Mouse (Mus musculus): ENCODE results near the gene Fgf22. TPM values are rescaled to one million over a fixed set of nuclear protein-coding genes. Genes with fewer than 3 reads are reported as not detected.
A peak's percentile ranks its signal among the peaks of the same experiment; 100 is the strongest.
"Not testable (repeated sequence)": the region's sequence is repeated elsewhere in the genome, so short reads cannot be mapped to it uniquely, and the experiment has no call there.

The Fgf22 gene
- polyA plus RNA-seq, 1 experiment: not detected

GRCm38 (mm10) chr10:79743650-79744365 is 11.1 kb upstream of the Fgf22 start:
- 90% methylated on average over 15 of the region's 15 CpGs for WGBS
- peaks cover 39% of the 10 kb centered on the region for H3K36me3 ChIP-seq (ENCODE audit: control insufficient read depth, insufficient read depth, low read length)
- peaks cover 2% of the 10 kb centered on the region; the same call in 1 of the 2 replicates for H3K4me1 ChIP-seq (ENCODE audit: control insufficient read depth, insufficient read depth, insufficient read length, low read length)
- no peak overlapping the region for H3K4me3 ChIP-seq (ENCODE audit: low read depth, low read length)
- no peak for TF ChIP-seq POLR2A (IDR thresholded peaks at IDR 0.05; ENCODE audit: low read depth, low read length)
- TF ChIP-seq CTCF (IDR thresholded peaks at IDR 0.05; ENCODE audit: extremely low read depth, insufficient read length, insufficient replicate concordance, low read depth, low read length): no peak
- H3K27me3 ChIP-seq (ENCODE audit: control insufficient read depth, insufficient read depth, low read length): no peaks in the 10 kb centered on the region
- H3K27ac ChIP-seq (ENCODE audit: insufficient read depth, low read depth, low read length): no peak overlapping the region

GRCm38 (mm10) chr10:79745411-79745810 is 9.5 kb upstream of the Fgf22 start:
- Histone ChIP-seq H3K4me3 (ENCODE audit: low read depth, low read length) (no peak overlapping the region), H3K27ac (ENCODE audit: insufficient read depth, low read depth, low read length) (no peak overlapping the region)
- WGBS: 71% methylated on average over 3 of the region's 3 CpGs

GRCm38 (mm10) chr10:79745898-79746773 is 8.7 kb upstream of the Fgf22 start, which contains the start of gene Polrmt:
Gene Polrmt, minus strand, starts transcription at chr10:79746581.
- Histone ChIP-seq H3K4me1 (ENCODE audit: control insufficient read depth, insufficient read depth, insufficient read length, low read length) (peaks cover 2% of the 10 kb centered on the region; the same call in 1 of the 2 replicates), H3K36me3 (ENCODE audit: control insufficient read depth, insufficient read depth, low read length) (peaks cover 16% of the 10 kb centered on the region), H3K27me3 (ENCODE audit: control insufficient read depth, insufficient read depth, low read length) (no peaks in the 10 kb centered on the region), H3K27ac (ENCODE audit: insufficient read depth, low read depth, low read length) (0 out of 2 replicates have a peak within 1 kb of the TSS, but pooled peaks have one; percentile 2), H3K4me3 (ENCODE audit: low read depth, low read length) (peak within 1 kb of the TSS; percentile 78)
- whole genome bisulfite sequencing: 2% methylated on average over 38 of the region's 38 CpGs
- peak; percentile 54; the same call in 1 of the 2 replicates for TF ChIP-seq POLR2A (IDR thresholded peaks at IDR 0.05; ENCODE audit: low read depth, low read length)
- TF ChIP-seq CTCF (IDR thresholded peaks at IDR 0.05; ENCODE audit: extremely low read depth, insufficient read length, insufficient replicate concordance, low read depth, low read length): 0 out of 2 replicates have a peak, but pooled peaks have one; percentile 32

More at GRCm38 (mm10) chr10:79745411-79745810, 9.5 kb upstream of the Fgf22 start:
- H3K36me3 ChIP-seq (ENCODE audit: control insufficient read depth, insufficient read depth, low read length): peaks cover 23% of the 10 kb centered on the region
- no peaks in the 10 kb centered on the region for H3K27me3 ChIP-seq (ENCODE audit: control insufficient read depth, insufficient read depth, low read length)
- H3K4me1 ChIP-seq (ENCODE audit: control insufficient read depth, insufficient read depth, insufficient read length, low read length): peaks cover 2% of the 10 kb centered on the region; the same call in 1 of the 2 replicates
- no peak for TF ChIP-seq POLR2A (IDR thresholded peaks at IDR 0.05; ENCODE audit: low read depth, low read length)

- 16% methylated on average over 6 of the region's 6 CpGs for WGBS
- Histone ChIP-seq H3K4me3 (ENCODE audit: low read depth, low read length) (no peak overlapping the region), H3K27me3 (ENCODE audit: control insufficient read depth, insufficient read depth, low read length) (no peaks in the 10 kb centered on the region), H3K4me1 (ENCODE audit: control insufficient read depth, insufficient read depth, insufficient read length, low read length) (peaks cover 2% of the 10 kb centered on the region; the same call in 1 of the 2 replicates), H3K27ac (ENCODE audit: insufficient read depth, low read depth, low read length) (no peak overlapping the region), H3K36me3 (ENCODE audit: control insufficient read depth, insufficient read depth, low read length) (peaks cover 11% of the 10 kb centered on the region)
- TF ChIP-seq POLR2A (IDR thresholded peaks at IDR 0.05; ENCODE audit: low read depth, low read length): no peak
- no peak for TF ChIP-seq CTCF (IDR thresholded peaks at IDR 0.05; ENCODE audit: extremely low read depth, insufficient read length, insufficient replicate concordance, low read depth, low read length)
Observed at GRCm38 (mm10) chr10:79746774-79747151, 8.1 kb upstream of the Fgf22 start.

GRCm38 (mm10) chr10:79748496-79748895 is 6.4 kb upstream of the Fgf22 start:
- H3K27me3 ChIP-seq (ENCODE audit: control insufficient read depth, insufficient read depth, low read length): no peaks in the 10 kb centered on the region
- WGBS: 70% methylated on average over 6 of the region's 6 CpGs
- TF ChIP-seq CTCF (IDR thresholded peaks at IDR 0.05; ENCODE audit: extremely low read depth, insufficient read length, insufficient replicate concordance, low read depth, low read length) (no peak), POLR2A (IDR thresholded peaks at IDR 0.05; ENCODE audit: low read depth, low read length) (no peak)
- no peak overlapping the region for H3K27ac ChIP-seq (ENCODE audit: insufficient read depth, low read depth, low read length)
- no peak overlapping the region for H3K4me3 ChIP-seq (ENCODE audit: low read depth, low read length)
- H3K36me3 ChIP-seq (ENCODE audit: control insufficient read depth, insufficient read depth, low read length): no peaks in the 10 kb centered on the region
- peaks cover 2% of the 10 kb centered on the region; the same call in 1 of the 2 replicates for H3K4me1 ChIP-seq (ENCODE audit: control insufficient read depth, insufficient read depth, insufficient read length, low read length)

- H3K4me3 ChIP-seq (ENCODE audit: low read depth, low read length): no peak overlapping the region
- no peaks in the 10 kb centered on the region for H3K27me3 ChIP-seq (ENCODE audit: control insufficient read depth, insufficient read depth, low read length)
- H3K4me1 ChIP-seq (ENCODE audit: control insufficient read depth, insufficient read depth, insufficient read length, low read length): peaks cover 3% of the 10 kb centered on the region
- no peak overlapping the region for H3K27ac ChIP-seq (ENCODE audit: insufficient read depth, low read depth, low read length)
- 89% methylated on average over 3 of the region's 3 CpGs for WGBS
- no peak for TF ChIP-seq POLR2A (IDR thresholded peaks at IDR 0.05; ENCODE audit: low read depth, low read length)
- TF ChIP-seq CTCF (IDR thresholded peaks at IDR 0.05; ENCODE audit: extremely low read depth, insufficient read length, insufficient replicate concordance, low read depth, low read length): no peak
- H3K36me3 ChIP-seq (ENCODE audit: control insufficient read depth, insufficient read depth, low read length): peaks cover 29% of the 10 kb centered on the region
Observed at GRCm38 (mm10) chr10:79755854-79756253, 978 bp downstream of the Fgf22 start.

GRCm38 (mm10) chr10:79756660-79757059 is 1.8 kb downstream of the Fgf22 start:
- Histone ChIP-seq H3K4me3 (ENCODE audit: low read depth, low read length) (no peak overlapping the region), H3K27me3 (ENCODE audit: control insufficient read depth, insufficient read depth, low read length) (no peaks in the 10 kb centered on the region), H3K27ac (ENCODE audit: insufficient read depth, low read depth, low read length) (no peak overlapping the region), H3K4me1 (ENCODE audit: control insufficient read depth, insufficient read depth, insufficient read length, low read length) (peaks cover 3% of the 10 kb centered on the region), H3K36me3 (ENCODE audit: control insufficient read depth, insufficient read depth, low read length) (peaks cover 37% of the 10 kb centered on the region)
- 88% methylated on average over 24 of the region's 24 CpGs for WGBS
- TF ChIP-seq CTCF (IDR thresholded peaks at IDR 0.05; ENCODE audit: extremely low read depth, insufficient read length, insufficient replicate concordance, low read depth, low read length) (no peak), POLR2A (IDR thresholded peaks at IDR 0.05; ENCODE audit: low read depth, low read length) (no peak)

- 85% methylated on average over 1 of the region's 1 CpGs for WGBS
- H3K36me3 ChIP-seq (ENCODE audit: control insufficient read depth, insufficient read depth, low read length): peaks cover 46% of the 10 kb centered on the region
Observed at GRCm38 (mm10) chr10:79759675-79760074, 4.8 kb downstream of the Fgf22 start.

More at GRCm38 (mm10) chr10:79759675-79760074, 4.8 kb downstream of the Fgf22 start:
- H3K27me3 ChIP-seq (ENCODE audit: control insufficient read depth, insufficient read depth, low read length); H3K27ac ChIP-seq (ENCODE audit: insufficient read depth, low read depth, low read length); H3K4me3 ChIP-seq (ENCODE audit: low read depth, low read length); H3K4me1 ChIP-seq (ENCODE audit: control insufficient read depth, insufficient read depth, insufficient read length, low read length): not testable (repeated sequence)

Data from small intestine, adult 2 months (tissue).